Mouse (Mus musculus): ENCODE measurements around the gene Car14.
"Not testable (repeated sequence)": the region's sequence is repeated elsewhere in the genome, so short reads cannot be mapped to it uniquely, and the experiment has no call there.

Car14 gene

DNA sequence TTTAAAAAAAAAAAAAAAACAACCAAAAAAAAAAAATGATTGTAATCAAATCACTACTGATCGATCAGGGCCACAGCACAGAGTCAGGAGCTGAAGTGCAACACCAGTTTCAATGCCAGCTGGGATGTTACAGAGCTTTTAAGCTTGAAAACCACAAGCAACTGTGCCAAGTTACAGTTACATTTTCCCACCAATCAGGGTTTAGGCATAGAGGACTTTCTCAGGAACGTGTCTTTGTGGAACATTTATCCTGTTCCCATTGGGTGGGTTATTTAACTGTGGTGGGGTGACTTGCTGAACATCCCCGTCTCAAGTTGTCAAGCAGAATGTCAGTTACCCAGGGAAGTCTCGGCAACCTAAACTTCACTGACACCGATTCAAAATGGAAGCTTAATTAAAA, 20.6 kb upstream of the Car14 start:
- DNase-seq (ENCODE audit: low spot score): no peak

DNA sequence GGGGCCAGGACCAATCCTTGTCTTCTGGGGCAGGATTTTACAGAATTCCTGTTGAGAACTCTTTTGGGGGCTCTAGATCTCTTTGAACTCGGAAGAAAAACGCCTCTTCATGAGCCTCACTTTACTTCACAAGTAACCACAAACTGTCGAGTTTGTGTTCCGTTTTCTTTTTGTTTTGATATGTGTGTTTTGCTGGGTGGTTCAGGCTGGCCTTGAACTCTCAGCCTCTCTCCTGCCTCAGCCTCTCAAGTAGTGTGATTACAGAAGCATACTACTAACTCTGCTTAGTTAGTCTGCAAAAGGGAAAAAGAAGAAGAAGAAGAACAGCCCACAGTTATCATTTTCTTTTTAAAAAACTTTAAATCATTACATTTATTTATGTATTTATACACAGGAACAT, 19.7 kb upstream of the Car14 start:
- no peak for DNase-seq (ENCODE audit: low spot score)

DNA sequence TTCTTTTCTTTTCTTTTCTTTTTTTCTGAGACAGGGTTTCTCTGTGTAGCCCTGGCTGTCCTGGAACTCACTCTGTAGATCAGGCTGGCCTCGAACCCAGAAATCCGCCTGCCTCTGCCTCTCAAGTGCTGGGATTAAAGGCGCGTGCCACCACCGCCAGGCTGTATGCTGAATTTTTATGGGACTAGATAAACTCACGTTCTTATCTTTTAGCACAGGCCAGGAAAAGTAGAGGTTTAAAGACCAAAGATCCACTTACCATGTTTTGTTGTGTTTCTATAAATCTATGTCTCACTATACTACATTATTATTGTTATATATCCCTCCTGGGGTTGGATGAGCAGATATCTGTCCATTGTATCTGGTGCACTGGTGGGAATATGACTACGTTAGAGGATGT, 18.9 kb upstream of the Car14 start:
- DNase-seq (ENCODE audit: low spot score): not testable (repeated sequence)

DNA sequence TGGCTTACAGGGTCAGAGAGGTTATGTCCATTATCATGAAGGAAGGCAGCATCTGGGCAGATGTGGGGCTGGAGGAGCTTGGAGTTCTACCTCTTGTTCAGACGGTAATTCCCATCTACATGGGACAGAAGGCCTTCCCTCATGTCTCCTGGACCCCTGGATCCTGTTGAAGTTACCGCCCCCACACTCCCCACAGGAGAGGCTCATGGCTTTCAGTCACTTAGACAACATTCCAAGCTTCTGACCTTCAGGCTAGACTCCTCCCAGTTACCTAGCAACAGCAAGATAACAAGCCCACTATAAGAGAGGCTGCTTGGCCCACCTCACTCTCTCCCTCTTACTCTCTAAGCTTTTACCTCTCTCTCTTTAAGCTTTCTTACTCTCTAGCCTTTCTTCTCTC, 16.0 kb upstream of the Car14 start:
- not testable (repeated sequence) for DNase-seq (ENCODE audit: low spot score)

DNA sequence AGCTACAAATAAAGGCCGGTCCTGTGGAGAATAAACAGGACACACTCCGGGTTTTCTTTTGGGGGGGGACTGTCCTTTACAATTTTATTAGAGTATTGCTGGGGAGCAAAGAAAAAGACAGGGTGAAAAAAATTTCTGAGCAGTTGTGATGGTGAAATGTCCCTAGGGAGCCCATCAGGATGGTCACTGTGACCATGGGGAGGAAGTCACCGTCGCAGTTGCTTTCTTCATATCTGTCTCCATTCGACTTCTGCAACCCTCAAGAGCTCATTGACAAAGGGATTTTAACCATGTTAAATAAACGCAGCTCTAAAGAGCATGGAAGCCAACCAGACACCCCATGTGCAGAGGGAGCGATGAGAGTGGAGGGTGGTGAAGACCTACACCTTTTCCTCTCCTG, 12.3 kb upstream of the Car14 start:
- DNase-seq (ENCODE audit: low spot score): no peak

- DNase-seq (ENCODE audit: low spot score): no peak
These were observed 10.2 kb upstream of the Car14 start for GRCm38 (mm10) chr3:95914706-95915105.

DNA sequence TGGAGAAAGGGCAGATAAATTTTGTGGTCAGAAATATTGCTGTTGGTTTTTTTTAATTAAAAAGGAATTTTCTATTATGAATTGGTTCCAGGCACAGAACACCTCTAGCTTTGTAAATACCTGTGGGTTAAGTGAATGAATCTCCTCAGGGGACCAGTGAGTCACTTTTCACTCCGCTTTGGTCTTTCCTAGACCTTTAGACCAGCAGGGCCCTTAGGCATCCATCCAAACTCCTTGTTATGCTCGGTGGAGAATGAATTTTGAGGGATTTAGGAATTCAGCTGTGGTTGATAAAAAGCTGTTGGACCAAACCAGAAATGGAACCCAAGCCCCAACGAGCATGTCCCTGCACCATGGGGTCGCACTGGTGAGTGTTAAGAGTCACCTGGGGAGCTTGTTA, 3.1 kb upstream of the Car14 start:
- DNase-seq (ENCODE audit: low spot score): no peak

GRCm38 (mm10) chr3:95906860-95907259, 2.4 kb upstream of the Car14 start:
- DNase-seq (ENCODE audit: low spot score): no peak

DNA sequence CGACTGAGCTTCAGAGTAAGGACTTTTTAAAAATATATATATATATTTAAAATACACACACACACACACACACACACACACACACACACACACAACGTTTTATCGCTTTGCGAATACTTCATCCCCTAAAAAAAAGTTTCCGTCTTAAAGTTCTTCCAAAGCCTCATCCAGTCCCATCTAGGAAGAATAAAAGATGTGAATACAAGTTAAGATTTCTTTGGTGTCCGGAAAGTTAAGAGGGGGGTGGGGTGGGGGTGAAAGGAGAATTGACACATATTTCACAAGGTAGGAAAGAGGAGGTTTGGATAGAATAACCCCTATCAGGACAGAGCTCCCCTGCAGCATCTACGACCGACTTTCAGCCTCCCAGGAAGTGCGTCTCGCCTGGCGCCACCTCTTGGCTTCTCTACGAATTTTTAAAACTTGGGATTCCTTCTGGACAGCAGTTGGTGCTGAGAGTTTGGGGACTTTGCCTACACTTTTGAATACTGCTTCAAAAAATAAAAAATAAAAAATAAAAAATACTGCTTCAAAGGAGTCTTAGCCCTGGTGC, 1.5 kb upstream of the Car14 start:
- DNase-seq (ENCODE audit: low spot score): no peak

GRCm38 (mm10) chr3:95905146-95905939, 852 bp upstream of the Car14 start:
- peak; percentile 88 for DNase-seq (ENCODE audit: low spot score)

- DNase-seq (ENCODE audit: low spot score): peak; percentile 76
These were observed 563 bp downstream of the Car14 start for GRCm38 (mm10) chr3:95903753-95904502.

- DNase-seq (ENCODE audit: low spot score): no peak
These were observed 1.8 kb downstream of the Car14 start for GRCm38 (mm10) chr3:95902643-95903042.

- DNase-seq (ENCODE audit: low spot score): no peak
These were observed 2.2 kb downstream of the Car14 start for GRCm38 (mm10) chr3:95902373-95902625.

GRCm38 (mm10) chr3:95901616-95902372, 2.7 kb downstream of the Car14 start:
- no peak for DNase-seq (ENCODE audit: low spot score)

GRCm38 (mm10) chr3:95899800-95900524, 4.5 kb downstream of the Car14 start:
- DNase-seq (ENCODE audit: low spot score): no peak

DNA sequence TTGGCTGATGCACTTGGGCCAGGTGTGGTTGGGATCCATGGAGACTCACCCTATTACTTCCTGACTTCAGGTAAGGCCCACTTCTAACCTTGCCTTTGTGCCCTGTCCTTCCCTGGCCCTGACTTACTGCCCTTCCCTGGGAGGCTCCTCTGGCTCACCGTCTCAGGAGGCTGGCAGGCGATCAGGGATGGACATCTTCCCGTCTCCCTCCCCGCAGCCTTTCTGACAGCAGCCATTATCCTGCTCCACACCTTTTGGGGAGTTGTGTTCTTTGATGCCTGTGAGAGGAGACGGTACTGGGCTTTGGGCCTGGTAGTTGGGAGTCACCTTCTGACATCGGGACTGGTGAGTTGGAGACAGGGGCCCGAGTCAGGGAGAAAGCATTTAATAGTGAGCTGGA, 9.0 kb downstream of the Car14 start:
- not testable (repeated sequence) for DNase-seq (ENCODE audit: low spot score)

DNA sequence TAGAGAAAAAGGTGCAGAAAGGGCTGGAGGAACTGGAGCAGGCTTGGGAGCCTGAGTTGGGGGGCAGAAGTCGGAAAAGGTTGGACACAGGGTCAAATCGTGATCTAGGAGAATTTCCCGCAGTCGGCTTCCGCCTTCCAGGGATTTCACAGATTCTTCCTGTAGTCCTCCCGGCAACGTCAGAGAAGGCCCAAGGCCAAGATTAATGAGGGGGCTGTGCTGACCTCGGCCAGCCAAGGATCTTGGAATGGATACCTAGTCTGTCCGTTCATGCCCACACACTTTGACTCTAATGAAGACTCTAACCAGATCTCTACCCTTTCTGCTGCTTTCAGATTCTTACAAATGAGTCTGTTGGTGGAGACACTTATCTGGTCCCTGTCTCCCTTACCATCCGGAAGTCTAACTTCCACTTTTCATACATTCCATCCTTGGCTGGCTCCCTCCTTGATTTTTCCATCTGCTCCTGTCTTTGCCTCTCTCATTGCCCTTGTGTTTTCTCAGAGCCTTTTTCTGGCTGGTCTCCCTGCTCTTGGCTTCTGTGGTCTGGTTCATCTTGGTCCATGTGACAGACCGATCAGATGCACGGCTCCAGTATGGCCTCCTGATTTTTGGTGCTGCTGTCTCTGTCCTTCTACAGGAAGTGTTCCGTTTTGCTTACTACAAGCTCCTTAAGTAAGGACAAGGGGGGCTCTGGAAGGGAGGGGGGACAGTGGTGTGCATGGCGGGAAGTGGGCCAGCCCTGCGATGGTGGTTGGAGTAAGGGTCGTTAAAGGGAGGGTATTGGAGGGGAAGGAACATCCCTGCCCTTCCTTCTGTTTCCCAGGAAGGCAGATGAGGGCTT, 10.0 kb downstream of the Car14 start:
- peak; percentile 70 for DNase-seq (ENCODE audit: low spot score)

DNA sequence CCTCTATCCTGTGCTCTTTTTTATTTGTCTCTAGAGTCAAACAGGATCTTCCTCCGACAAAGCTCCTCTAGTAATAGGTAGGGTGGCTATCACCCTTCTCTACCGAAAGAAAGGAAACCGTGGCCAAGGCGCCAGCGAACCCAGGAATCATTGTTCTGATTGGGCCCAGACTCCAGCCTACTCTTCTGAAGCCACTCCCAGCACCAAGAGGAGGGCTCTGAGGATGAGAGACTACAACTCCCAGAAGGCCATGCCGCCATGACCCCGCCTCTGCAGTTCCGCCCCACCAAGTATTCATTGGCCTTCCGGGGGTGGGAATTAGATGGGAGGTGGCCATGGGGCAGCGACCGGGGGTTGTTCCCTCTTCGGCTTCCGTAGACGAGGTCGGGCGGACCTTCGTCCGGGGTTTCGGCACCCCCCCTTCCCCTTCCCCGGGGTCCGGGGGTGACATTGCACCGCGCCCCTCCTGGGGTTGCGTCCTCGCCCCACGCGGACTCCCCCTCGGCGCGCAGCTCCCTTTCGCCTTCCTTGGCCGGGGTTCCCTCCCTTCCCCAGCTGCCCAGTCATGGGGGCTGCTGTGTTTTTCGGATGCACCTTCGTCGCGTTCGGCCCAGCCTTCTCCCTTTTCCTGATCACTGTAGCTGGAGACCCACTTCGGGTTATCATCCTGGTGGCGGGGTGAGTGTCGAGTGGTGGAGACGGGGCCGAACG, 10.7 kb downstream of the Car14 start, which contains the start of gene Aph1a:
Gene Aph1a (plus strand): TSS at position 364 of the 711 bp plus-strand sequence.
- DNase-seq (ENCODE audit: low spot score): peak; percentile 98

- DNase-seq (ENCODE audit: low spot score): no peak
These were observed 11.4 kb downstream of the Car14 start for GRCm38 (mm10) chr3:95893126-95893525.
